Mouse (Mus musculus) neural tube, embryonic 12.5 days (tissue): Measurements from ENCODE around the gene Vmn1r212. TPM values are rescaled to one million over a fixed set of nuclear protein-coding genes. Genes with fewer than 3 reads are reported as not detected.
"Not testable (repeated sequence)": the region's sequence is repeated elsewhere in the genome, so short reads cannot be mapped to it uniquely, and the experiment has no call there.

Source experiments
- ATAC-seq: fragments of 200-750 bp; cut with Nextera tagmentation; 2 replicates; pipeline ENCODE4 v1.8.0; 2017; ENCODE audit warnings: low read depth, mild to moderate bottlenecking, moderate TSS enrichment, moderate library complexity; ENCODE audit not compliant: low FRiP score
- H3K27ac ChIP-seq: fragments of 300-500 bp; sonication (generic); 2 replicates; pipeline ENCODE4 v1.5.1; 2016
- H3K27me3 ChIP-seq: fragments of 300-500 bp; sonication (generic); replicated peaks from 2 replicates; pipeline ENCODE4 v1.6.1; 2016; ENCODE audit warnings: mild to moderate bottlenecking
- H3K36me3 ChIP-seq: fragments of 300-500 bp; sonication (generic); 2 replicates; pipeline ENCODE4 v1.6.1; 2016; ENCODE audit warnings: mild to moderate bottlenecking
- H3K4me1 ChIP-seq: fragments of 300-500 bp; sonication (generic); 2 replicates; pipeline ENCODE4 v1.6.1; 2016
- H3K4me2 ChIP-seq: fragments of 300-500 bp; sonication (generic); replicated peaks from 2 replicates; pipeline ENCODE4 v1.6.1; 2016; ENCODE audit warnings: mild to moderate bottlenecking
- H3K4me3 ChIP-seq: fragments of 300-500 bp; sonication (generic); 2 replicates; pipeline ENCODE4 v1.5.1; 2016
- H3K9ac ChIP-seq: fragments of 300-500 bp; sonication (generic); 2 replicates; pipeline ENCODE4 v1.6.1; 2016; ENCODE audit warnings: mild to moderate bottlenecking
- H3K9me3 ChIP-seq: fragments of 300-500 bp; sonication (generic); 2 replicates; pipeline ENCODE4 v1.6.1; 2016; ENCODE audit warnings: mild to moderate bottlenecking
- WGBS: fragments of 180-500 bp; shearing (Covaris S2); methylation state at CpG from one replicate; pipeline ENCODE4 v1.1.7; 2016; 5-methylcytosine and 5-hydroxymethylcytosine counted together
- polyA plus RNA-seq: library from polyadenylated mRNA; unstranded; fragments of >200 nt; fragmentation: Nextera tagmentation; extraction: Ambion mirVana; gene quantifications from 2 replicates; pipeline ENCODE4 v1.2.1, GENCODE M21; 2016

Gene Vmn1r212
- not detected in 2 replicates for polyA plus RNA-seq

GRCm38 (mm10) chr13:22884105-22884504, at the start of gene Vmn1r212:
TSS of gene Vmn1r212 (minus strand) at chr13:22884205.
- no peak within 1 kb of the TSS for H3K4me2 ChIP-seq
- H3K4me1 ChIP-seq = no peaks in the 10 kb centered on the region
- H3K9me3 ChIP-seq = no peaks in the 10 kb centered on the region
- H3K4me3 ChIP-seq = no peak within 1 kb of the TSS
- no peak within 1 kb of the TSS for H3K27ac ChIP-seq
- no peak for ATAC-seq
- H3K9ac ChIP-seq = no peak within 1 kb of the TSS
- H3K27me3 ChIP-seq = no peaks in the 10 kb centered on the region
- H3K36me3 ChIP-seq = no peaks in the 10 kb centered on the region
- 92% methylated on average over 4 of the region's 4 CpGs for WGBS

DNA sequence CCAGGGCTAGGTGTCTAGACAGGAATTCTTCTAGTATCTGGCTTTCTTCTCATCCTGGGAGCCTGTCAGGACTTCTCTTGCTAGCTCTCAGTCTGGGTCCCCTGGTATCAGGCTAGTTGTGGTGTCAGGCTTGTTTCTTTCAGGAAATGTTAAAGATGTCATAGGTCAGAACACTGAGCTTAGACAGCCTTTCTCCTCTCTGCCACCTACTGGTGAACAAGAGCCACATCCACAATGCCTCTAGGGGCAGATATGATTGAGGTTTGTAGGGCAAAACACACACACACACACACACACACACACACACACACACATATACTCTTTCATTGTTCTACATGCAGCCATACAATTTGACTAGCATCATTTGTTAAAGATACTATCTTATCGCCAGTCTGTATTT, 4.7 kb downstream of the Vmn1r212 start:
- Histone ChIP-seq H3K27me3 (no peaks in the 10 kb centered on the region), H3K4me3 (no peak overlapping the region), H3K36me3 (no peaks in the 10 kb centered on the region), H3K4me2 (no peak overlapping the region), H3K27ac (no peak overlapping the region), H3K4me1 (no peaks in the 10 kb centered on the region), H3K9ac (no peak overlapping the region), H3K9me3 (no peaks in the 10 kb centered on the region)
- ATAC-seq = no peak
- 84% methylated on average over 1 of the region's 1 CpGs for WGBS

GRCm38 (mm10) chr13:22857461-22857860, 26.5 kb downstream of the Vmn1r212 start, which contains the start of gene Vmn1r211:
TSS of gene Vmn1r211 (minus strand) at chr13:22857561.
- ATAC-seq = no peak
- H3K9me3 ChIP-seq = no peaks in the 10 kb centered on the region
- no peak within 1 kb of the TSS for H3K4me2 ChIP-seq
- H3K27me3 ChIP-seq = no peaks in the 10 kb centered on the region
- no peak within 1 kb of the TSS for H3K27ac ChIP-seq
- H3K36me3 ChIP-seq = no peaks in the 10 kb centered on the region
- H3K4me3 ChIP-seq = no peak within 1 kb of the TSS
- H3K9ac ChIP-seq = no peak within 1 kb of the TSS
- WGBS = 88% methylated on average over 1 of the region's 1 CpGs
- H3K4me1 ChIP-seq = no peaks in the 10 kb centered on the region

DNA sequence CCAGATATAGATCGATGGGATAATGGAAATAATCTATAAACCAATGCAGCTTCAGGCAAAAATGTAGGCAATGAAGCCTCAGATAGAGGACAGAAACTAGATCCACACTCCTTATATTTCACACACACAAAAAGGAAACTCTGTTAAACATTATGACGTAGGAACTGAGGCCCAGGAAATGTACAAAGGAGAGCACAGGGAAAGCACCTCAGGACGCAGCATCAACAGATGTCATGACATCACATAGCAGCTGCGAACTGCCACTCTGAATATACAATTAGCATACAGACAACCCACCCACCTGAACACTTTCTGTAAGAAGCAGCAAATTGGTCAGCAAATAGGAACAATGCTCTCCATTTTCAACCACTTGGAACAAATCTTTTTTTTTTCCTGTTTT, 29.2 kb downstream of the Vmn1r212 start:
- no peak overlapping the region for H3K9ac ChIP-seq
- H3K27me3 ChIP-seq = no peaks in the 10 kb centered on the region
- H3K9me3 ChIP-seq = no peaks in the 10 kb centered on the region
- no peaks in the 10 kb centered on the region for H3K36me3 ChIP-seq
- H3K27ac ChIP-seq = no peak overlapping the region
- ATAC-seq = no peak
- no peaks in the 10 kb centered on the region for H3K4me1 ChIP-seq
- WGBS = 85% methylated on average over 4 of the region's 4 CpGs
- no peak overlapping the region for H3K4me3 ChIP-seq
- no peak overlapping the region for H3K4me2 ChIP-seq

DNA sequence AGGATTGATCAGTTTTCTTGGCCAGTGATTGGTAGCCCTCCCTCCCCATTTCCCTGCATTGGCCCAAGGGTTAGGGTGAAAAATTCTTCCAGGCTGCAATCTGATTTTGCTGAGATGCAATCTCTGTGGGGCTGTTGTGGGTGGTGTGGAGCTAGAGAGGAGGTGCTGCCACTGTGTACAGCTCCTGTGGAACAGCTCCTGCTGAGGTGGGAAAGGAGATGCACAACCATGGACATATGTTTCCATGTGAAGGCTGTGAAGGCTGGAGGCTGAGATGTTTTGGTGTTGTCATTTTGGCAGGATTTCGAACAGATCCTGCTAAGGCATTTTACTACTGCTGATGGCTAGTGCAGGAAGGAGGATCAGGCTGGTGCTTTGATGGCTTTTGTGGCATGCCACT, 37.2 kb downstream of the Vmn1r212 start:
- WGBS = 71% methylated on average over 1 of the region's 1 CpGs
- no peaks in the 10 kb centered on the region for H3K9me3 ChIP-seq
- no peak overlapping the region for H3K27ac ChIP-seq
- no peak overlapping the region for H3K4me3 ChIP-seq
- H3K4me2 ChIP-seq = no peak overlapping the region
- no peak overlapping the region for H3K9ac ChIP-seq
- no peaks in the 10 kb centered on the region for H3K36me3 ChIP-seq
- H3K4me1 ChIP-seq = no peaks in the 10 kb centered on the region
- H3K27me3 ChIP-seq = no peaks in the 10 kb centered on the region
- no peak for ATAC-seq

DNA sequence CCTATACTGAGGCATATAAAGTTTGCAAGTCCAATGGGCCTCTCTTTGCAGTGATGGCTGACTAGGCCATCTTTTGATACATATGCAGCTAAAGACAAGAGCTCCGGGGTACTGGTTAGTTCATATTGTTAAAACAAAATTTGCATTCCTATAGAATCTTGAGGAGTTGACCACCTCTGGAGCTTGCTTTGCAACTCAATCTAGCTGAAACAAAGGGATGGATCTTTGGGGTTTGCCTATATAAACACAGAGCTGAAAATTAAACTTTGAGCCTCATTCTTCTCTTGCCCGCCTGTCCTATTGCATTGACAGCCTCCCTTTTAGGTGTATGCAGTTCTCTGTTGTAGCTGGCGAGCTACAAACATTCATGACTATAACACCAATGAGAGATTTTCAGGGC, 39.7 kb downstream of the Vmn1r212 start:
- H3K4me3 ChIP-seq, H3K9me3 ChIP-seq, H3K36me3 ChIP-seq, ATAC-seq, H3K4me2 ChIP-seq, H3K4me1 ChIP-seq, H3K27me3 ChIP-seq, H3K9ac ChIP-seq, H3K27ac ChIP-seq: not testable (repeated sequence)
- 57% methylated on average over 3 of the region's 3 CpGs for WGBS

Other genes starting within 250 kb of the Vmn1r212 start
- not detected in 2 replicates for gene Vmn1r207-ps, start 154.6 kb downstream of the Vmn1r212 start, polyA plus RNA-seq
- not detected in 2 replicates for gene Vmn1r208, start 106.8 kb downstream of the Vmn1r212 start, polyA plus RNA-seq
- gene Vmn1r209, start 74.5 kb downstream of the Vmn1r212 start, polyA plus RNA-seq = not detected in 2 replicates
- gene Vmn1r210, start 52.9 kb downstream of the Vmn1r212 start, polyA plus RNA-seq = not detected in 2 replicates
- not detected in 2 replicates for gene Vmn1r211, start 26.6 kb downstream of the Vmn1r212 start, polyA plus RNA-seq
- gene Vmn1r213, start 123.5 kb upstream of the Vmn1r212 start, polyA plus RNA-seq = not detected in 2 replicates
- not detected in 2 replicates for gene Vmn1r214, start 146.2 kb upstream of the Vmn1r212 start, polyA plus RNA-seq
- gene Vmn1r215, start 183.8 kb upstream of the Vmn1r212 start, polyA plus RNA-seq = not detected in 2 replicates
- not detected in 2 replicates for gene Vmn1r217, start 234.0 kb upstream of the Vmn1r212 start, polyA plus RNA-seq
- not detected in 2 replicates for gene Vmn1r218, start 248.9 kb upstream of the Vmn1r212 start, polyA plus RNA-seq